Mouse (Mus musculus) heart, embryonic 13.5 days (tissue): ENCODE results near the gene Glod5. TPM values are rescaled to one million over a fixed set of nuclear protein-coding genes. Genes with fewer than 3 reads are reported as not detected.

Experiments
- ATAC-seq: fragments of 200-750 bp; cut with Nextera tagmentation; 2 replicates; pipeline ENCODE4 v1.8.0; 2017; ENCODE audit warnings: moderate TSS enrichment; ENCODE audit not compliant: insufficient number of reproducible peaks, low FRiP score, low TSS enrichment; ENCODE audit errors: extremely low read depth
- H3K27ac ChIP-seq: fragments of 300-500 bp; sonication (generic); replicated peaks from 2 replicates; pipeline ENCODE4 v1.5.1; 2015; ENCODE audit warnings: moderate library complexity, mild to moderate bottlenecking, inconsistent platforms
- H3K27me3 ChIP-seq: fragments of 300-500 bp; sonication (generic); replicated peaks from 2 replicates; pipeline ENCODE4 v1.6.1; 2015; ENCODE audit warnings: mild to moderate bottlenecking, inconsistent platforms
- H3K36me3 ChIP-seq: fragments of 300-500 bp; sonication (generic); 2 replicates; pipeline ENCODE4 v1.6.1; 2015; ENCODE audit warnings: mild to moderate bottlenecking, inconsistent platforms
- H3K4me1 ChIP-seq: fragments of 300-500 bp; sonication (generic); 2 replicates; pipeline ENCODE4 v1.6.1; 2015; ENCODE audit warnings: inconsistent platforms
- H3K4me2 ChIP-seq: fragments of 300-500 bp; sonication (generic); 2 replicates; pipeline ENCODE4 v1.6.1; 2015; ENCODE audit warnings: inconsistent platforms, mild to moderate bottlenecking, moderate library complexity
- H3K4me3 ChIP-seq: fragments of 300-500 bp; sonication (generic); 2 replicates; pipeline ENCODE4 v1.5.1; 2015; ENCODE audit warnings: moderate library complexity, mild to moderate bottlenecking, inconsistent platforms
- H3K9ac ChIP-seq: fragments of 300-500 bp; sonication (generic); 2 replicates; pipeline ENCODE4 v1.6.1; 2015; ENCODE audit warnings: inconsistent platforms, mild to moderate bottlenecking, moderate library complexity
- H3K9me3 ChIP-seq: fragments of 300-500 bp; sonication (generic); 2 replicates; pipeline ENCODE4 v1.6.1; 2016; ENCODE audit warnings: inconsistent platforms
- WGBS: fragments of 180-500 bp; shearing (Covaris S2); methylation state at CpG from one replicate; pipeline ENCODE4 v1.1.7; 2015; ENCODE audit warnings: mixed read lengths; 5-methylcytosine and 5-hydroxymethylcytosine counted together
- polyA plus RNA-seq: library from polyadenylated mRNA; unstranded; fragments of >200 nt; fragmentation: Nextera tagmentation; extraction: Ambion mirVana; gene quantifications from 2 replicates; pipeline ENCODE4 v1.2.1, GENCODE M21; 2015

Gene Glod5
- polyA plus RNA-seq, 1 experiment from 2014 or later, result 0.53 TPM

DNA sequence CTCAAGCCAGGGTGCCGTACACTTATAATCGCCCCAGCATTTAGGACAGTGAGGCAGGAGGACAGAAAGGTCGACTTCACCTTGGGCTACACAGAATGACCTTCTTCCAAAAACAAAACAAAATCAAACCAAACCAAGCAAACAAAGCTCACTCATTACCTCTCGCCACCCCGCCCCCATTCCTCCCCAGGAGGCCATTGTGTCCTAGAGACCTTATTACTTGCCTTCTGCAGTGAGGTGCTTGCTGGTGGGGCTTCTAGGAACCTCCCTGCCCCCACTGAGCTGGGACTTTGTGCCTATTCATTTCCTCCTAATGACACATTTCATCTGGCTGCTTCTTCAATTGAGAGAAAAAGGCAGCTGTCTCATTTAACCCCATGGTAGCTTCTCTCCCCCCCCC is 9.7 kb downstream of the Glod5 start:
- Histone ChIP-seq H3K27me3 (no peaks in the 10 kb centered on the region), H3K27ac (no peak overlapping the region), H3K9me3 (no peaks in the 10 kb centered on the region), H3K4me2 (no peak overlapping the region), H3K4me1 (no peaks in the 10 kb centered on the region), H3K4me3 (no peak overlapping the region), H3K36me3 (no peaks in the 10 kb centered on the region), H3K9ac (no peak overlapping the region)
- 41% methylated on average over 5 of the region's 5 CpGs for WGBS
- ATAC-seq, result no peak

DNA sequence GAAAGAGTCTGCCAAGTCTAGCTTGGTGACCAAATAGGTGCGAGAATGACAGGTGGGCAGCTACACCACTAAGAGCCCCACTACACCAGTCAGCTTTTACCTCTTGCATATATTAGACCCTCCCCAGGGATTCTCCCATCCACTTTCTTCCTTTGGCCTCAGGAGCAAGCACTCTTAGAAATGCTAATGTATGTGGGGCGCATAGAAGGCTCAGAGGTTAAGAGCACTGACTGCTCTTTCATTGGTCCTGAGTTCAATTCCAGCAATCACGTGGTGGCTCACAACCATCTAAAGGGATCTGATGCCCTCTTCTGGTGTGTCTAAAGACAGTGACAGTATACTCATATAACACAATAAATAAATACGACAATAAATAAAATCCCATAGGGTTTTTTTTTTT is 15.3 kb downstream of the Glod5 start:
- H3K9ac ChIP-seq, result no peak overlapping the region
- no peaks in the 10 kb centered on the region for H3K36me3 ChIP-seq
- H3K9me3 ChIP-seq, result no peaks in the 10 kb centered on the region
- 63% methylated on average over 4 of the region's 4 CpGs for WGBS
- H3K27ac ChIP-seq, result no peak overlapping the region
- H3K4me2 ChIP-seq, result no peak overlapping the region
- H3K27me3 ChIP-seq, result no peaks in the 10 kb centered on the region
- no peak for ATAC-seq
- H3K4me3 ChIP-seq, result no peak overlapping the region
- no peaks in the 10 kb centered on the region for H3K4me1 ChIP-seq

DNA sequence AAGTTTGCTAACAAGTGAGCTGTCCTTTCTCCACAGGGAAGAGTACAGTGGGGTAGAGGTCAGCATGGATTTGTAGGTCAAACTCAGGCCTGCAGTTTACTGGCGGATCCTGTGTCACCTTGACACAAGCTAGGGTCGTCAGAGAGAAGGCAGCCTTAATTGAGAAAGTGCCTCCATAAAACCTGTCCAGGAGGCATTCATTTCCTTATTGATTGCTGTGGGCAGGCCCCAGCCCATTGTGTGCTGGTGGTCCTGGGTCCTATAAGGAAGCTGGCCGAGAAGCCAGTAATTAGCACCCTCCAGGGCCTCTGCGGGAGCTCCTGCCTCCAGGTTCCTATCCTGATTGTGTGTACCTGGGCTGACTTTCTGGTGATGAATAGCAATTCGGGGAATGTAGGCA is 16.3 kb downstream of the Glod5 start:
- Histone ChIP-seq H3K9ac (no peak overlapping the region), H3K36me3 (no peaks in the 10 kb centered on the region), H3K4me1 (no peaks in the 10 kb centered on the region), H3K27ac (no peak overlapping the region), H3K4me3 (no peak overlapping the region), H3K27me3 (no peaks in the 10 kb centered on the region), H3K9me3 (no peaks in the 10 kb centered on the region), H3K4me2 (no peak overlapping the region)
- 23% methylated on average over 5 of the region's 5 CpGs for WGBS
- ATAC-seq, result no peak

GRCm38 (mm10) chrX:8000546-8001192 is 17.6 kb downstream of the Glod5 start:
- H3K36me3 ChIP-seq, result no peaks in the 10 kb centered on the region
- WGBS, result 72% methylated on average over 3 of the region's 3 CpGs
- H3K9ac ChIP-seq, result no peak overlapping the region
- no peaks in the 10 kb centered on the region for H3K27me3 ChIP-seq
- H3K4me3 ChIP-seq, result no peak overlapping the region
- ATAC-seq, result peak; percentile 37; the same call in 1 of the 2 replicates
- H3K4me1 ChIP-seq, result no peaks in the 10 kb centered on the region
- H3K9me3 ChIP-seq, result no peaks in the 10 kb centered on the region
- no peak overlapping the region for H3K4me2 ChIP-seq
- no peak overlapping the region for H3K27ac ChIP-seq

DNA sequence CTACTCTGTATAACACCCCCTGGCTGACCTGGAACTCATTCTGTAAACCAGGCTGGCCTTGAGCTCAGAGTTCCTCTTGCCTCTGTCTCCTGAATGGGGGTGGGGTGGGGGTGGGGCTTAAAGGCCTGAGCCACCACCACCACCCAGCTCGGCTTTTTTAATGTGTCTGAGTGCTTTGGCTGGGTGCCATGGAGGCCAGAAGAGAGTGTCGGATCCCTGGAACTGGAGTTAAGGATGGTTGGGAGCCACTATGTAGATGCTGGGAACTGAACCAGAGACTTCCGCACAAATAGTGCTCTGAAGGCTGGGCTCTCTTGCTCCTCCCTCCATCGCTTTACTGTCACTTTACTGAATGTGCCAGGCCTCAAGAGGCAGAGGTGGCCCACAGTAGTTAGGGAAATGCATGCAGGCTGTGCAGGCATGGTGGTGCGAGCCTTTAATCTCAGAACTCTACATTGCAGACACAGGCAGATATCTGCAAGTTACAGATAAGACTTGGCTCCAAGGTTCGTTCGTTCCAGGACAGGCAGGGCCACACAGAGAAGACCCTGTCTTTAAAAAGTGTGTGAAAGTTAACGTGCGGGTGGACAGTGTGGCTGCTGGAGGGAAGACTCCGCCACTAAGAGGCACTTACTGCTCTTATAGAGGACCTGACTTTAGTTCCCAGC is 25.1 kb downstream of the Glod5 start:
- 37% methylated on average over 10 of the region's 10 CpGs for WGBS
- Histone ChIP-seq H3K4me2 (no peak overlapping the region), H3K36me3 (no peaks in the 10 kb centered on the region), H3K27me3 (no peaks in the 10 kb centered on the region), H3K9me3 (no peaks in the 10 kb centered on the region), H3K4me1 (no peaks in the 10 kb centered on the region), H3K27ac (no peak overlapping the region), H3K9ac (no peak overlapping the region), H3K4me3 (no peak overlapping the region)
- no peak for ATAC-seq

GRCm38 (mm10) chrX:7992379-7993067 is 25.8 kb downstream of the Glod5 start:
- WGBS, result 63% methylated on average over 8 of the region's 8 CpGs
- Histone ChIP-seq H3K4me1 (no peaks in the 10 kb centered on the region), H3K9ac (no peak overlapping the region), H3K4me3 (no peak overlapping the region), H3K27me3 (no peaks in the 10 kb centered on the region), H3K36me3 (no peaks in the 10 kb centered on the region), H3K9me3 (no peaks in the 10 kb centered on the region), H3K27ac (no peak overlapping the region), H3K4me2 (no peak overlapping the region)
- no peak for ATAC-seq

DNA sequence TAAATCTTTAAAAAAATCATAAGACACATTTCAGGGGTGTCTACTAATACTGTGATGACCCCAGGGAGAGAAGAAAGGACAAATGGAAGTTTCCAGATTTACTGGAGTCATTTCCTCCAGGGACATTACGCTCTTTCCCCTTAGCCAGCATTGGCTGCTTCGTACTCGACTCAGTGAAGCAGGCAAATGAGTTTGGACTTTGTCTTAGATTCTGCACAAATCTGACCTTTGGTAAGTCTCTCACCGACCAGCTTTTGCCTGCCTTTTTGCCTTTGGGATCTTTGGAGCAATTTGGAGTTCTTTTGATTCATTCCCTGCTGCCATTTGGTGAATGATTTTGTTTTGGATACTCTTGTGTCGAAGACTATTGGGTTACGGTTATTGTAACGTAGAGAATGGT is 36.9 kb downstream of the Glod5 start:
- no peaks in the 10 kb centered on the region for H3K36me3 ChIP-seq
- H3K4me3 ChIP-seq, result no peak overlapping the region
- 79% methylated on average over 7 of the region's 7 CpGs for WGBS
- no peaks in the 10 kb centered on the region for H3K4me1 ChIP-seq
- no peaks in the 10 kb centered on the region for H3K9me3 ChIP-seq
- H3K4me2 ChIP-seq, result no peak overlapping the region
- no peak overlapping the region for H3K9ac ChIP-seq
- no peak overlapping the region for H3K27ac ChIP-seq
- no peak for ATAC-seq
- H3K27me3 ChIP-seq, result no peaks in the 10 kb centered on the region

DNA sequence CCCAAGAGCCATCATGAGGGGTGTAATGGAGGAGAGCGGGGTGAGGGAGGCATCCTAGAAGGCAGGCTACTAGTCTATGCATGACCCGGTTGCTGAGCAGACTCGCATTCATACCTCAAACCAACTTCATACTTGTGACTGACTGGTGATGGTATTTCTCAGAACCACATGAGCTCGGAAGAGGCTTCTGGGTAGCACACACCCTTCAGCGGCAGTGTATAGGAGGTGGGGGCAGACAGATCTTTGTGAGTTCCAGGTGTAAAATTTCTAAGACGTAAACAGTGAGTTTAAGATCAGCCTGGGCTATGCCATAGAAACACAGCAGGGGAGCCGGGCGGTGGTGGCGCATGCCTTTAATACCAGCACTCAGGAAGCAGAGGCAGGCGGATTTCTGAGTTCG is 40.4 kb downstream of the Glod5 start, which contains the start of gene Gata1:
TSS of gene Gata1 (minus strand) at position 180 of the 400 bp plus-strand sequence.
- no peak within 1 kb of the TSS for H3K4me2 ChIP-seq
- H3K4me3 ChIP-seq, result no peak within 1 kb of the TSS
- H3K9ac ChIP-seq, result no peak within 1 kb of the TSS
- H3K4me1 ChIP-seq, result no peaks in the 10 kb centered on the region
- H3K36me3 ChIP-seq, result no peaks in the 10 kb centered on the region
- 80% methylated on average over 11 of the region's 11 CpGs for WGBS
- no peak within 1 kb of the TSS for H3K27ac ChIP-seq
- H3K9me3 ChIP-seq, result no peaks in the 10 kb centered on the region
- no peak for ATAC-seq
- no peaks in the 10 kb centered on the region for H3K27me3 ChIP-seq

DNA sequence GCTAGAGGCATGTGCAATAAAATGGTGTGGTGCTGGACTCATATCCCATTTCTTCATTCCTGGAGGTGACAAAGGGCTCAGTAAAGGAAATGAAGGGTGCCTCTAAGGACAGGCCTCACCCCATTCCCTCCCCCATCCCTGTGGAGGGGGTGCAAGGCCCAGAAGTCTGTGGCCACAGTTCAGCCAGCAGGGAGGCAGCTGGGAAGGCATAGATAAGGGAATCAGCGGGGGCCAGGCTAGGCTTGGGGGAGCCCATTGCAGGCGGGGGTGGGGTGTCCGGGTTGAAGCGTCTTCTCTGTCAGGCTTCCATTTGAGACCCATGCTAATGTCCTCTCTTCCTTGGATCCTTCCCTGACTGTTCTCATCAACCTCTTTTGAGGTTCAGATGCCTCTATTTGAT is 47.0 kb downstream of the Glod5 start:
- 0 out of 2 replicates have a peak, but pooled peaks have one; percentile 46 for ATAC-seq

DNA sequence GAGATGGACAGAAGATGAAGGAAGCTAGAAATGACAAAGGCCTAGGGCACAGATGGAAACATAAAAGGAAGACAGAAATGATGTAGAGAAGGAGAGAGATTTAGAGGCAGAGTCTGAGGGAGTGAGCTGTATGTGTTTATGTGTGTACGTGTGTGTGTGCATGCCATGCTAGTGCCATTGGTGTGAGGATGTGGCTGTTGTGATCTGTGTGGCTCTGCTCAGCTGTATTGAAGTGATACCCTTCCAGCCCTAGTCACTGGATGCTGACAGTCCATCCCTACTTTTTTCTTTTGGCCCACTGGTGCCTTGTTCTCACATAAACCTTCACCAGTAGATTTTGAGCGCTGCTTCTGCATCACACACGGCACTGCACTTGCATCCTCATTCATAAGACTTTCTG is 49.4 kb downstream of the Glod5 start:
- H3K27ac ChIP-seq, result no peak overlapping the region
- H3K4me2 ChIP-seq, result peak overlapping the region; percentile 13; the same call in 1 of the 2 replicates
- no peak overlapping the region for H3K4me3 ChIP-seq
- no peak overlapping the region for H3K9ac ChIP-seq
- no peaks in the 10 kb centered on the region for H3K9me3 ChIP-seq
- H3K27me3 ChIP-seq, result no peaks in the 10 kb centered on the region
- H3K36me3 ChIP-seq, result no peaks in the 10 kb centered on the region
- no peak for ATAC-seq
- WGBS, result 80% methylated on average over 3 of the region's 3 CpGs
- no peaks in the 10 kb centered on the region for H3K4me1 ChIP-seq

More for the DNA sequence above, 47.0 kb downstream of the Glod5 start:
- Histone ChIP-seq H3K27ac (no peak overlapping the region), H3K36me3 (no peaks in the 10 kb centered on the region), H3K4me1 (no peaks in the 10 kb centered on the region), H3K27me3 (no peaks in the 10 kb centered on the region), H3K9ac (no peak overlapping the region), H3K4me3 (no peak overlapping the region), H3K4me2 (no peak overlapping the region), H3K9me3 (no peaks in the 10 kb centered on the region)
- WGBS, result 36% methylated on average over 4 of the region's 4 CpGs

DNA sequence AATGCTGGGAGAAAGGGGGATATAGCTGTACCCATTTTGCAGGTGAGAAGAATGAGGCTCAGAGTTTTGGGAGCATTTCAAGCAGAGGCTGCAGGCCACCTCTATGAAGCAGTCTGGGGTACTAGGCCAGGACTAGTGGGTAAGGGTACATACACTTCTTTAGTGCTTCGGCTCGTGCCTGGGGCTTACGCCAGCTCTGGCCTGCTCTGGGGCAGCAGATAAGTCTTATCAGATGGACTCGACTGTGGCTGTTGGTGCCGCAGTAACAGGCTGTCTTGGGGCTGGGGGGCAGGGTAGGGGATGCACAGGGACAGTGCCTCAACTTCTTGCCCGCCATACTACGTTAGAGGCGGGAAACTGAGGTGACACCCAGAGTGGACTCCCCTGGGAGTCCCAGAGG is 50.1 kb downstream of the Glod5 start:
- no peaks in the 10 kb centered on the region for H3K9me3 ChIP-seq
- WGBS, result 48% methylated on average over 8 of the region's 8 CpGs
- peak overlapping the region; percentile 6; the same call in 1 of the 2 replicates for H3K4me2 ChIP-seq
- H3K27ac ChIP-seq, result no peak overlapping the region
- no peak overlapping the region for H3K9ac ChIP-seq
- no peaks in the 10 kb centered on the region for H3K27me3 ChIP-seq
- H3K4me1 ChIP-seq, result no peaks in the 10 kb centered on the region
- no peaks in the 10 kb centered on the region for H3K36me3 ChIP-seq
- ATAC-seq, result peak; percentile 65
- H3K4me3 ChIP-seq, result peak overlapping the region; percentile 8; the same call in 1 of the 2 replicates
